Mouse (Mus musculus): Measurements from ENCODE around the gene Camta2. TPM values are rescaled to one million over a fixed set of nuclear protein-coding genes. Genes with fewer than 3 reads are reported as not detected.

Gene Camta2
- polyA plus RNA-seq, 1 experiment from 2014 or later: 29.0 TPM

DNA sequence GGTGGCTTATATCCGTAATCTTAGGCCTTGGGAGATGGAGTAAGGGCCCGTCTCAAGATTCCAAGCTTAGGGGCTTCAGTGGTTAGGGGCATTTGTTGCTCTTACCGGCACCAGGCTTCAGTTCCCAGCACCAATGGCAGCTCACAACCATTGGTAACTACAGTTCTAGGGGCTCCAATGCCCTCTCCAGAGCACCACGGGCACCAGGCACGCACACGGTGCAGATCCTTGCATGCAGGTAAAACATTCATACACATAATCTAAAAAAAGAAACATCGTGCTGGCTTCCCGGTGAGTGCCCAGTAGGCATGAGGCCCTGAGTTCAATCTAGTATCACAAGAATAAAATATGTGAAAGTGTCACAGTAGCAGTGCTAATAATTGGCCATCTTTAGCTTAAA lies 24.8 kb downstream of the Camta2 start:
- H3K27ac ChIP-seq (ENCODE audit: low read depth, low read length): no peak overlapping the region
- H3K27me3 ChIP-seq (ENCODE audit: control insufficient read depth, insufficient read depth, low read length): no peaks in the 10 kb centered on the region
- no peak for ATAC-seq (ENCODE audit: low read depth)
- WGBS: over 99% methylated on average over 8 of the region's 8 CpGs
- H3K36me3 ChIP-seq (ENCODE audit: control insufficient read depth, insufficient read depth, low read length): peaks cover 33% of the 10 kb centered on the region
- H3K4me2 ChIP-seq (ENCODE audit: low read depth, low read length): no peak overlapping the region
- no peak overlapping the region for H3K4me3 ChIP-seq (ENCODE audit: low read depth, low read length)
- H3K9me3 ChIP-seq (ENCODE audit: control insufficient read depth, low read length): no peaks in the 10 kb centered on the region
- H3K4me1 ChIP-seq (ENCODE audit: control insufficient read depth, insufficient read depth, low read length): peaks cover 6% of the 10 kb centered on the region
- H3K9ac ChIP-seq (replicated peaks; ENCODE audit: low read depth, low read length): no peak overlapping the region

GRCm38 (mm10) chr11:70660571-70660970 lies 27.3 kb downstream of the Camta2 start:
- Histone ChIP-seq H3K27ac (ENCODE audit: low read depth, low read length) (no peak overlapping the region), H3K9ac (replicated peaks; ENCODE audit: low read depth, low read length) (no peak overlapping the region), H3K4me1 (ENCODE audit: control insufficient read depth, insufficient read depth, low read length) (peaks cover 14% of the 10 kb centered on the region), H3K27me3 (ENCODE audit: control insufficient read depth, insufficient read depth, low read length) (no peaks in the 10 kb centered on the region), H3K4me2 (ENCODE audit: low read depth, low read length) (no peak overlapping the region), H3K4me3 (ENCODE audit: low read depth, low read length) (no peak overlapping the region), H3K36me3 (ENCODE audit: control insufficient read depth, insufficient read depth, low read length) (peaks cover 24% of the 10 kb centered on the region), H3K9me3 (ENCODE audit: control insufficient read depth, low read length) (no peaks in the 10 kb centered on the region)
- 87% methylated on average over 8 of the region's 8 CpGs for WGBS
- ATAC-seq (ENCODE audit: low read depth): no peak

DNA sequence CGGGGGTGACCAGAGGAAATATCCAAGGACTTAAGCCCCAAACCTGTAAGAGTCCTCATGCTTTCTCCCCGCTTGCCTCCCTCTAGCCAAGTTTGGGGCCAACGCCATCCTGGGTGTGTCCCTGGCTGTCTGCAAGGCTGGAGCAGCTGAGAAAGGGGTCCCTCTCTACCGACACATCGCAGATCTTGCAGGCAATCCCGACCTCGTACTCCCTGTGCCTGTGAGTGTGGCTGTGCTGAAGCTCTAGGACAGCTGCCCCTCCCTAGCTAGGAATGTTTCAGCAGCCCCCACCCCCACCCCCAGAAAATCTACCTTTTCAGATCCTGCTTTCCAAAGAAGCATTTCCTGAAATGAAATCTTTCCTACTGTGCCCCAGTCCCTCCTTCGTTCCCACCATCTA lies 29.0 kb downstream of the Camta2 start:
- H3K36me3 ChIP-seq (ENCODE audit: control insufficient read depth, insufficient read depth, low read length): peaks cover 16% of the 10 kb centered on the region
- H3K27ac ChIP-seq (ENCODE audit: low read depth, low read length): no peak overlapping the region
- peaks cover 14% of the 10 kb centered on the region for H3K4me1 ChIP-seq (ENCODE audit: control insufficient read depth, insufficient read depth, low read length)
- no peak overlapping the region for H3K4me3 ChIP-seq (ENCODE audit: low read depth, low read length)
- no peaks in the 10 kb centered on the region for H3K27me3 ChIP-seq (ENCODE audit: control insufficient read depth, insufficient read depth, low read length)
- 77% methylated on average over 8 of the region's 8 CpGs for WGBS
- no peak for ATAC-seq (ENCODE audit: low read depth)
- no peak overlapping the region for H3K4me2 ChIP-seq (ENCODE audit: low read depth, low read length)
- no peak overlapping the region for H3K9ac ChIP-seq (replicated peaks; ENCODE audit: low read depth, low read length)
- H3K9me3 ChIP-seq (ENCODE audit: control insufficient read depth, low read length): no peaks in the 10 kb centered on the region

DNA sequence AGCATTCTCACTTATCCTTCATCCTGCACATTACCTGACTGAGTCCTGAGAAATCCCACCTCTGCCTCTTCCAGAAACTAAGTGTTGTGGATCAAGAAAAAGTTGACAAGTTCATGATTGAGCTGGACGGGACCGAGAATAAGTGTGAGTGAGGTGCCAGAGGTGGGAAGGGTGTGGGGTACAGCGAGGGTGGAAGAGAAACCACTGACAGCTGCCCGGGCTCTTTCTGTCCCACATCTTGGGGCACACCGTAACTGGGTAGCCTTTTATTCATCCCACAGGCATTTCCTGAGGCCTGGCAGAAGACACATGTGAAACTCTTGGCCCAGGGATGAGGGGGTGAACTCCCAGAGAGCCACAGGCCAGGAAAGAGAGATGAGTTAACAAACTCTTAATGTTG lies 29.4 kb downstream of the Camta2 start:
- Histone ChIP-seq H3K4me3 (ENCODE audit: low read depth, low read length) (no peak overlapping the region), H3K27me3 (ENCODE audit: control insufficient read depth, insufficient read depth, low read length) (no peaks in the 10 kb centered on the region), H3K36me3 (ENCODE audit: control insufficient read depth, insufficient read depth, low read length) (peaks cover 14% of the 10 kb centered on the region), H3K9me3 (ENCODE audit: control insufficient read depth, low read length) (no peaks in the 10 kb centered on the region), H3K4me1 (ENCODE audit: control insufficient read depth, insufficient read depth, low read length) (peaks cover 14% of the 10 kb centered on the region), H3K4me2 (ENCODE audit: low read depth, low read length) (no peak overlapping the region), H3K27ac (ENCODE audit: low read depth, low read length) (no peak overlapping the region), H3K9ac (replicated peaks; ENCODE audit: low read depth, low read length) (no peak overlapping the region)
- WGBS: 82% methylated on average over 5 of the region's 5 CpGs
- no peak for ATAC-seq (ENCODE audit: low read depth)

DNA sequence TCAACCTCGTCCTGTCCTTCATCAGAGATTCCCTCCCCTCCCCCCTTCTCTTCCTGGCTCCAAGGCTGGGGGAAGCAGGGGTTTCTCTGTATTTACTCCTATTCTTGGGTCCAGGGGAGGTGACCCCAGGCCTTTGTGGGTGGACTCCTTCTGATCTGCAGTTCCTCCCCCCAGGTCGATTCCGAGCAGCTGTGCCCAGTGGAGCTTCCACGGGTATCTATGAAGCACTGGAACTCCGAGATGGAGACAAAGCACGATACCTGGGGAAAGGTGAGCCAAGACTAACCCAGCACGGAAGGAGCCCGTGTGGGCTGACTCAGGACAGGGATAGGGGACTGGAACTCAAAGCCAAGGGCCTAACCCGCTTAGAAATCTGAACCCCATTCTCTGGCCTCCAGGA lies 29.9 kb downstream of the Camta2 start:
- H3K4me3 ChIP-seq (ENCODE audit: low read depth, low read length): no peak overlapping the region
- H3K27me3 ChIP-seq (ENCODE audit: control insufficient read depth, insufficient read depth, low read length): no peaks in the 10 kb centered on the region
- H3K36me3 ChIP-seq (ENCODE audit: control insufficient read depth, insufficient read depth, low read length): peaks cover 10% of the 10 kb centered on the region
- H3K9ac ChIP-seq (replicated peaks; ENCODE audit: low read depth, low read length): no peak overlapping the region
- no peak overlapping the region for H3K27ac ChIP-seq (ENCODE audit: low read depth, low read length)
- no peaks in the 10 kb centered on the region for H3K9me3 ChIP-seq (ENCODE audit: control insufficient read depth, low read length)
- no peak overlapping the region for H3K4me2 ChIP-seq (ENCODE audit: low read depth, low read length)
- 73% methylated on average over 9 of the region's 9 CpGs for WGBS
- H3K4me1 ChIP-seq (ENCODE audit: control insufficient read depth, insufficient read depth, low read length): peaks cover 17% of the 10 kb centered on the region
- no peak for ATAC-seq (ENCODE audit: low read depth)

- H3K36me3 ChIP-seq (ENCODE audit: control insufficient read depth, insufficient read depth, low read length): peaks cover 8% of the 10 kb centered on the region
- WGBS: 49% methylated on average over 6 of the region's 6 CpGs
These were observed 30.3 kb downstream of the Camta2 start for GRCm38 (mm10) chr11:70657573-70657972.

DNA sequence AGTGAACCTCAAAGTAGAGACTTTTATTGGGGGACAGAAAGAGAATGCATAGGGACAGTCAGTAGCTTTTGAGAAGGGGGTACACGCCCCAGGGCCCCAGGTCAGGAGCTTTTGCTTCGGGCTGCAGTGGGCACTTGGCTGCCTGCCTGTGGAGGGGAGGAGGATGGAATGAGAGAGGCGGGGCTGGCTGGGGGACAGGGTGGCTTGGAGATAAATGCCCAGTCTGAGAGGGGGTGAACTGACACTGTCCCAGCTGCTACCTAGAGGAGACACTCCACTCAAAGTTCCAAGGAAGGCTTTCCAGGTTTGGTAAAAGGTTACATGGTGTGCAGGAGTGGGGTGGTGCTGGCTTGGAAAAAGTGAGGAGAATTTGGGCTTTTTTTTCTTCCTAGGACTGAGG lies 30.9 kb downstream of the Camta2 start, which contains the start of gene Eno3:
Gene Eno3, plus strand, starts transcription at position 239 of the 400 bp plus-strand sequence.
- H3K4me2 ChIP-seq (ENCODE audit: low read depth, low read length): peak within 1 kb of the TSS; percentile 91
- H3K27ac ChIP-seq (ENCODE audit: low read depth, low read length): peak within 1 kb of the TSS; percentile 96
- ATAC-seq (ENCODE audit: low read depth): no peak
- peaks cover 4% of the 10 kb centered on the region for H3K36me3 ChIP-seq (ENCODE audit: control insufficient read depth, insufficient read depth, low read length)
- H3K4me1 ChIP-seq (ENCODE audit: control insufficient read depth, insufficient read depth, low read length): peaks cover 23% of the 10 kb centered on the region
- peak within 1 kb of the TSS; percentile 59 for H3K9ac ChIP-seq (replicated peaks; ENCODE audit: low read depth, low read length)
- 6% methylated on average over 3 of the region's 3 CpGs for whole genome bisulfite sequencing
- peak within 1 kb of the TSS; percentile 98 for H3K4me3 ChIP-seq (ENCODE audit: low read depth, low read length)
- H3K9me3 ChIP-seq (ENCODE audit: control insufficient read depth, low read length): no peaks in the 10 kb centered on the region
- H3K27me3 ChIP-seq (ENCODE audit: control insufficient read depth, insufficient read depth, low read length): no peaks in the 10 kb centered on the region

More at GRCm38 (mm10) chr11:70657573-70657972, 30.3 kb downstream of the Camta2 start:
- ATAC-seq (ENCODE audit: low read depth): no peak
- Histone ChIP-seq H3K4me2 (ENCODE audit: low read depth, low read length) (no peak overlapping the region), H3K4me1 (ENCODE audit: control insufficient read depth, insufficient read depth, low read length) (peaks cover 21% of the 10 kb centered on the region), H3K4me3 (ENCODE audit: low read depth, low read length) (no peak overlapping the region), H3K27me3 (ENCODE audit: control insufficient read depth, insufficient read depth, low read length) (no peaks in the 10 kb centered on the region), H3K9ac (replicated peaks; ENCODE audit: low read depth, low read length) (no peak overlapping the region), H3K9me3 (ENCODE audit: control insufficient read depth, low read length) (no peaks in the 10 kb centered on the region), H3K27ac (ENCODE audit: low read depth, low read length) (no peak overlapping the region)

- Histone ChIP-seq H3K4me1 (ENCODE audit: control insufficient read depth, insufficient read depth, low read length) (peaks cover 23% of the 10 kb centered on the region), H3K4me3 (ENCODE audit: low read depth, low read length) (peak overlapping the region; percentile 98), H3K27ac (ENCODE audit: low read depth, low read length) (peak overlapping the region; percentile 96), H3K27me3 (ENCODE audit: control insufficient read depth, insufficient read depth, low read length) (no peaks in the 10 kb centered on the region), H3K9ac (replicated peaks; ENCODE audit: low read depth, low read length) (peak overlapping the region; percentile 59; the same call in 1 of the 2 replicates), H3K4me2 (ENCODE audit: low read depth, low read length) (peak overlapping the region; percentile 91), H3K9me3 (ENCODE audit: control insufficient read depth, low read length) (no peaks in the 10 kb centered on the region), H3K36me3 (ENCODE audit: control insufficient read depth, insufficient read depth, low read length) (peaks cover 4% of the 10 kb centered on the region)
- no peak for ATAC-seq (ENCODE audit: low read depth)
- 5% methylated on average over 16 of the region's 16 CpGs for WGBS
These were observed 31.4 kb downstream of the Camta2 start for GRCm38 (mm10) chr11:70656456-70656927.

GRCm38 (mm10) chr11:70655571-70656455 lies 32.1 kb downstream of the Camta2 start:
- WGBS: under 1% methylated on average over 60 of the region's 61 CpGs
- Histone ChIP-seq H3K4me2 (ENCODE audit: low read depth, low read length) (peak overlapping the region; percentile 91), H3K27me3 (ENCODE audit: control insufficient read depth, insufficient read depth, low read length) (no peaks in the 10 kb centered on the region), H3K9ac (replicated peaks; ENCODE audit: low read depth, low read length) (peak overlapping the region; percentile 59), H3K36me3 (ENCODE audit: control insufficient read depth, insufficient read depth, low read length) (peaks cover 11% of the 10 kb centered on the region), H3K4me1 (ENCODE audit: control insufficient read depth, insufficient read depth, low read length) (peaks cover 23% of the 10 kb centered on the region), H3K27ac (ENCODE audit: low read depth, low read length) (peak overlapping the region; percentile 96), H3K9me3 (ENCODE audit: control insufficient read depth, low read length) (no peaks in the 10 kb centered on the region), H3K4me3 (ENCODE audit: low read depth, low read length) (peak overlapping the region; percentile 98)
- 0 out of 2 replicates have a peak, but pooled peaks have one; percentile 19 for ATAC-seq (ENCODE audit: low read depth)

Measured in neural tube, embryonic 14.5 days (tissue).